Mouse (Mus musculus) limb, embryonic 12.5 days (tissue): ENCODE data around the gene Ccer1. TPM values are rescaled to one million over a fixed set of nuclear protein-coding genes. Genes with fewer than 3 reads are reported as not detected.

Experiments used
- polyA plus RNA-seq: library from polyadenylated mRNA; unstranded; fragments of >200 nt; fragmentation: Nextera tagmentation; extraction: Ambion mirVana; gene quantifications from 2 replicates; pipeline ENCODE4 v1.2.1, GENCODE M21; 2016

The Ccer1 gene
- polyA plus RNA-seq, 1 experiment from 2014 or later: not detected

Other genes with a start within 250 kb of the Ccer1 start
- gene Dcn, start 213.4 kb upstream of the Ccer1 start, polyA plus RNA-seq: 51.8 and 66.6 TPM in 2 replicates
- 105 and 147 TPM in 2 replicates for gene Lum, start 127.9 kb upstream of the Ccer1 start, polyA plus RNA-seq
- gene Kera, start 86.2 kb upstream of the Ccer1 start, polyA plus RNA-seq: 16.1 and 35.4 TPM in 2 replicates
- 1.8 and 5.6 TPM in 2 replicates for gene Epyc, start 49.0 kb upstream of the Ccer1 start, polyA plus RNA-seq
- not detected in 2 replicates for gene C030005K15Rik, start 33.7 kb downstream of the Ccer1 start, polyA plus RNA-seq